Mouse (Mus musculus) heart, postnatal 0 days (tissue): Measurements from ENCODE around the gene Tprn. TPM values are rescaled to one million over a fixed set of nuclear protein-coding genes. Genes with fewer than 3 reads are reported as not detected.
A peak's percentile ranks its signal among the peaks of the same experiment; 100 is the strongest.

Experiments used
- ATAC-seq: fragments of 200-750 bp; cut with Nextera tagmentation; 2 replicates; pipeline ENCODE4 v1.8.0; 2017; ENCODE audit warnings: low read depth, moderate number of reproducible peaks, moderate library complexity; ENCODE audit not compliant: insufficient read depth
- DNase-seq: peaks from one replicate; pipeline ENCODE4 v3.0.0-alpha.2; 2016; ENCODE audit warnings: low spot score
- H3K27ac ChIP-seq: fragments of 300-500 bp; sonication (generic); 2 replicates; pipeline ENCODE4 v1.5.1; 2014; ENCODE audit warnings: low read depth, mild to moderate bottlenecking
- H3K27me3 ChIP-seq: fragments of 300-500 bp; sonication (generic); 2 replicates; pipeline ENCODE4 v1.6.1; 2014; ENCODE audit warnings: low read length, mixed read lengths; ENCODE audit not compliant: control insufficient read depth, insufficient read depth
- H3K36me3 ChIP-seq: fragments of 300-500 bp; sonication (generic); replicated peaks from 2 replicates; pipeline ENCODE4 v1.6.1; 2014; ENCODE audit warnings: low read length, mixed read lengths; ENCODE audit not compliant: control insufficient read depth, insufficient read depth
- H3K4me1 ChIP-seq: fragments of 300-500 bp; sonication (generic); 2 replicates; pipeline ENCODE4 v1.6.1; 2014; ENCODE audit warnings: antibody characterized with exemption; ENCODE audit not compliant: control insufficient read depth, insufficient read depth
- H3K4me2 ChIP-seq: fragments of 300-500 bp; sonication (generic); 2 replicates; pipeline ENCODE4 v1.6.1; 2014; ENCODE audit warnings: low read depth, mild to moderate bottlenecking, low read length, moderate library complexity
- H3K4me3 ChIP-seq: fragments of 300-500 bp; sonication (generic); 2 replicates; pipeline ENCODE4 v1.5.1; 2014; ENCODE audit warnings: low read depth, low read length
- H3K9ac ChIP-seq: fragments of 300-500 bp; sonication (generic); replicated peaks from 2 replicates; pipeline ENCODE4 v1.6.1; 2014; ENCODE audit warnings: low read depth, low read length, mixed read lengths
- H3K9me3 ChIP-seq: fragments of 300-500 bp; sonication (generic); replicated peaks from 2 replicates; pipeline ENCODE4 v1.6.1; 2016; ENCODE audit warnings: low read length; ENCODE audit not compliant: control insufficient read depth
- CTCF ChIP-seq: IDR thresholded peaks from 2 replicates; pipeline ENCODE4 v1.5.1; 2016; ENCODE audit warnings: antibody characterized with exemption, control low read depth, low read depth
- EP300 ChIP-seq: IDR thresholded peaks from 2 replicates; pipeline ENCODE4 v1.6.1; 2016; ENCODE audit warnings: antibody characterized with exemption, low read depth
- WGBS: fragments of 180-500 bp; shearing (Covaris S2); extraction: QIAGEN DNeasy Blood & Tissue Kit; methylation state at CpG from one replicate; pipeline ENCODE4 v1.1.7; 2014; 5-methylcytosine and 5-hydroxymethylcytosine counted together
- polyA plus RNA-seq: library from polyadenylated mRNA; unstranded; fragments of >200 nt; fragmentation: Nextera tagmentation; extraction: Ambion mirVana; gene quantifications from 2 replicates; pipeline ENCODE4 v1.2.1, GENCODE M21; 2015
- total RNA-seq: library from RNA; depleted of rRNA; stranded (reverse); fragments of >200 nt; gene quantifications from 2 replicates; pipeline ENCODE4 v1.2.3, GENCODE M21; 2014; ENCODE audit warnings: low replicate concordance

Gene Tprn
- total and polyA plus RNA-seq, 2 experiments from 2014 or later = 3.7 to 5.2 TPM

- ATAC-seq (no peak), DNase-seq (no peak)
- 60% methylated on average over 8 of the region's 8 CpGs for WGBS
- H3K36me3 ChIP-seq = no peaks in the 10 kb centered on the region
- no peak overlapping the region for H3K4me3 ChIP-seq
- H3K27ac ChIP-seq = no peak overlapping the region
- H3K9me3 ChIP-seq = no peaks in the 10 kb centered on the region
- TF ChIP-seq EP300 (no peak), CTCF (no peak)
- H3K4me1 ChIP-seq = peaks cover 7% of the 10 kb centered on the region
- peaks cover 43% of the 10 kb centered on the region for H3K27me3 ChIP-seq
- H3K4me2 ChIP-seq = no peak overlapping the region
- no peak overlapping the region for H3K9ac ChIP-seq
These were observed 19.1 kb upstream of the Tprn start for GRCm38 (mm10) chr2:25243342-25243741.

- ATAC-seq (no peak), DNase-seq (no peak)
- WGBS = 87% methylated on average over 4 of the region's 4 CpGs
- Histone ChIP-seq H3K9ac (no peak overlapping the region), H3K4me1 (peaks cover 7% of the 10 kb centered on the region), H3K4me2 (no peak overlapping the region), H3K4me3 (no peak overlapping the region), H3K27ac (no peak overlapping the region), H3K9me3 (no peaks in the 10 kb centered on the region), H3K36me3 (peaks cover 4% of the 10 kb centered on the region), H3K27me3 (peaks cover 40% of the 10 kb centered on the region)
- no peak for TF ChIP-seq EP300
- no peak for TF ChIP-seq CTCF
These were observed 18.3 kb upstream of the Tprn start for GRCm38 (mm10) chr2:25244144-25244543.

- Histone ChIP-seq H3K36me3 (peaks cover 24% of the 10 kb centered on the region), H3K4me3 (no peak within 1 kb of the TSS), H3K27me3 (peaks cover 20% of the 10 kb centered on the region), H3K27ac (no peak within 1 kb of the TSS), H3K9ac (no peak within 1 kb of the TSS), H3K4me2 (no peak within 1 kb of the TSS), H3K4me1 (no peaks in the 10 kb centered on the region; the same call in 1 of the 2 replicates), H3K9me3 (no peaks in the 10 kb centered on the region)
- ATAC-seq (no peak), DNase-seq (no peak)
- WGBS = 82% methylated on average over 10 of the region's 10 CpGs
- no peak for TF ChIP-seq CTCF
- TF ChIP-seq EP300 = no peak
These were observed 16.0 kb upstream of the Tprn start, which contains the start of gene AL732309.1 for GRCm38 (mm10) chr2:25246183-25247072. Gene AL732309.1, minus strand, starts transcription at chr2:25246863.

GRCm38 (mm10) chr2:25252331-25252730 is 10.1 kb upstream of the Tprn start:
- WGBS = 88% methylated on average over 1 of the region's 1 CpGs
- no peak overlapping the region for H3K27ac ChIP-seq
- H3K27me3 ChIP-seq = no peaks in the 10 kb centered on the region
- TF ChIP-seq CTCF (peak; percentile 22), EP300 (no peak)
- H3K4me2 ChIP-seq = no peak overlapping the region
- H3K9ac ChIP-seq = no peak overlapping the region
- H3K4me3 ChIP-seq = no peak overlapping the region
- H3K36me3 ChIP-seq = peaks cover 43% of the 10 kb centered on the region
- DNase-seq (no peak), ATAC-seq (no peak)
- no peaks in the 10 kb centered on the region for H3K9me3 ChIP-seq
- peaks cover 6% of the 10 kb centered on the region for H3K4me1 ChIP-seq

GRCm38 (mm10) chr2:25255284-25255779 is 7.1 kb upstream of the Tprn start, which contains the start of gene Tmem203:
Gene Tmem203, plus strand, starts transcription at chr2:25255439.
- TF ChIP-seq CTCF = no peak
- peak; percentile 74 for TF ChIP-seq EP300
- peak; percentile 92 for ATAC-seq
- peak within 1 kb of the TSS; percentile 93 for H3K4me2 ChIP-seq
- no peaks in the 10 kb centered on the region for H3K27me3 ChIP-seq
- H3K36me3 ChIP-seq = peaks cover 30% of the 10 kb centered on the region
- H3K9me3 ChIP-seq = no peaks in the 10 kb centered on the region
- H3K9ac ChIP-seq = peak within 1 kb of the TSS; percentile 89
- peak within 1 kb of the TSS; percentile 85 for H3K27ac ChIP-seq
- DNase-seq = peak; percentile 86
- WGBS = under 1% methylated on average over 38 of the region's 39 CpGs
- H3K4me3 ChIP-seq = peak within 1 kb of the TSS; percentile 93
- H3K4me1 ChIP-seq = peaks cover 6% of the 10 kb centered on the region
